Mouse (Mus musculus) central nervous system, embryonic 18 days (tissue): ENCODE data around the gene Mrgprf. TPM values are rescaled to one million over a fixed set of nuclear protein-coding genes. Genes with fewer than 3 reads are reported as not detected.

Experiments used
- polyA plus RNA-seq: library from polyadenylated mRNA; depleted of rRNA; stranded (reverse); fragments of >200 nt; gene quantifications from 2 replicates; pipeline ENCODE4 v1.2.3, GENCODE M21; 2012; rRNA removed

Mrgprf gene
- polyA plus RNA-seq: 3.2 and 3.6 TPM in 2 replicates

GRCm38 (mm10) chr7:145300321-145301007, at the start of gene Mrgprf:
TSS of gene Mrgprf (plus strand) at chr7:145300828.

DNA sequence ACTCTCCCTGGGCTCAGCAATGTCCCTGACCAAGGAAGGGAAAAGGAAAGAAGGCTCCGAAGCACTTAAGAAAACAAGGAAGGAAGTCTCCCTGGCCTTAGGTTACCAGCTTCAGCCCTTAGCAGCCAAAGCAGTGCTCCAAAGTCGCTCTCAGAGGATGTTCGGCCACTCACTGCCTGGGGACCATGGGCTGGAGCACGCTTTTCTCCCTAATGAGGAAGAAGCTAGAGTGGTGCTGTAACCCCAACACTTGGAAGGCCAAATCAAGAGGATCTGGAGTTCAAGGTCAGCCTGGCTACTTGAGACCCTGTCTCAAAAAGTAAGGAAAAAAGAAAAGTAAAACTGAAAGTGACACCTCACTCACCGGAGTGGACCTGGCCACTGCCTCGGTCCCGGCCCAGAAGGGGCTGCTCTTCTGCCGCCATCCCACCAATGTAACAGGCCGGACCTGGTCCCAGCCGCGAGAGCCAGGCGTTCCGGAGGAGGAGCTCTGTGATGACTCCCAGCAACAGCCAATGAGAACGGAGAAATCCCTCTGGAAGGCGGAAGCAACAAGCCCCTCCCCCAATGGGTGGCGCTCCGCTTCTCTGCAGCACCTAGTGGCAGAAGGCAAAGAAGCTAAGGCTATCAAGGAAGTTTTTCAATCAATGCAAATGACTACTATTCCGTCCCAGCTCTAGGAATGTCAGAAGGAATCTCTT, 17.0 kb upstream of the Mrgprf start, which contains the start of gene Tpcn2:
TSS of gene Tpcn2 (minus strand) at position 525 of the 701 bp plus-strand sequence.

DNA sequence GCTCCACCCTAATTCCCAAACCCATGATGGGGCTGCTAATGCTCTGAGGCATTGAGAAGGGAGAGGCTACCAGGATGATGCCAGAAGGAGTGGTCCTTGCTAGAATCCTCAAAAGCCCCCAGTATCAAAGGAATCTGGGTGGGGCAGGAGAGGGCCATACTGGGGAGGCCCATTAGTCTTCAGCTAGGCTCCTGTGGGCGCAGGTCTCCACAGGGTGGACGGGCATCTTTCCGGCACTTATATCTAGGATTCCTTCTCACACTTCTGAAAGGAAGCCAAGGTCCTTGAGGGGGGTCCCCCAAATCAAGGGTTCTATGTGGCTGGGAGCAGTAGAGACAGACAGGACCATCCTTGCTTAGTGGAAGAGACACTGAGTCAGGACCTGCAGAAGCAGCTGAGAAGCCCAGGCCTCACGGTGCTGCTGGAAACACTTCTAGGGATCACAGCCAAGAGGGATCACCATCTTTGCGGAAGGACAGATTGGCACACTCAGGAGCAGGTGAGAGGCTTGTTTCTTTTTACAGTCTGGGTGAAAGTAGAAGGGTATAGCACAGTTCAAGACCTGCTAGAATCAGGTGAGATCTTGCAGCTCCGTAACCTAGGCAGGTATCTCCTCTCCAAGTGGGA, 14.3 kb downstream of the Mrgprf start, which contains the start of gene Mrgprd:
TSS of gene Mrgprd (plus strand) at position 51 of the 627 bp plus-strand sequence.

Other genes starting within 250 kb of the Mrgprf start
- 0.47 and 1.1 TPM in 2 replicates for gene 1810010D01Rik, start 92.7 kb upstream of the Mrgprf start, polyA plus RNA-seq
- 7.3 and 7.5 TPM in 2 replicates for gene Tpcn2, start 16.8 kb upstream of the Mrgprf start, polyA plus RNA-seq
- gene Mrgprd, start 14.0 kb downstream of the Mrgprf start, polyA plus RNA-seq: 0.20 TPM in 1 of 2 replicates, not detected in the other